Mouse (Mus musculus) limb, embryonic 11.5 days (tissue): ENCODE results near the gene Klhl36. TPM values are rescaled to one million over a fixed set of nuclear protein-coding genes. Genes with fewer than 3 reads are reported as not detected.

Experiments used
- ATAC-seq: fragments of 200-750 bp; cut with Nextera tagmentation; 2 replicates; pipeline ENCODE4 v1.8.0; 2017; ENCODE audit warnings: low read depth; ENCODE audit not compliant: insufficient number of reproducible peaks, low FRiP score, low TSS enrichment
- DNase-seq: peaks from one replicate; pipeline ENCODE4 v3.0.0-alpha.2; 2015; ENCODE audit warnings: low spot score
- H3K27ac ChIP-seq: fragments of 300-500 bp; sonication (generic); replicated peaks from 2 replicates; pipeline ENCODE4 v1.5.1; 2014; ENCODE audit warnings: low read depth, mild to moderate bottlenecking, low read length
- H3K27me3 ChIP-seq: fragments of 300-500 bp; sonication (generic); 2 replicates; pipeline ENCODE4 v1.6.1; 2014; ENCODE audit warnings: mild to moderate bottlenecking, low read length, mixed read lengths; ENCODE audit not compliant: control insufficient read depth, insufficient read depth
- H3K36me3 ChIP-seq: fragments of 300-500 bp; sonication (generic); 2 replicates; pipeline ENCODE4 v1.6.1; 2014; ENCODE audit warnings: mild to moderate bottlenecking, low read length, moderate library complexity, mixed read lengths; ENCODE audit not compliant: control insufficient read depth, insufficient read depth
- H3K4me1 ChIP-seq: fragments of 300-500 bp; sonication (generic); 2 replicates; pipeline ENCODE4 v1.6.1; 2014; ENCODE audit warnings: low read length, mixed read lengths; ENCODE audit not compliant: control insufficient read depth, insufficient read depth
- H3K4me2 ChIP-seq: fragments of 300-500 bp; sonication (generic); 2 replicates; pipeline ENCODE4 v1.6.1; 2014; ENCODE audit warnings: low read depth, mild to moderate bottlenecking, moderate library complexity; ENCODE audit not compliant: severe bottlenecking
- H3K4me3 ChIP-seq: fragments of 300-500 bp; sonication (generic); 2 replicates; pipeline ENCODE4 v1.5.1; 2014; ENCODE audit warnings: low read depth, low read length
- H3K9ac ChIP-seq: fragments of 300-500 bp; sonication (generic); 2 replicates; pipeline ENCODE4 v1.6.1; 2014; ENCODE audit warnings: mild to moderate bottlenecking, low read length
- H3K9me3 ChIP-seq: fragments of 300-500 bp; sonication (generic); 2 replicates; pipeline ENCODE4 v1.6.1; 2016; ENCODE audit warnings: low read length; ENCODE audit not compliant: control insufficient read depth
- WGBS: fragments of 180-500 bp; shearing (Covaris S2); extraction: QIAGEN DNeasy Blood & Tissue Kit; methylation state at CpG from one replicate; pipeline ENCODE4 v1.1.7; 2014; 5-methylcytosine and 5-hydroxymethylcytosine counted together
- polyA plus RNA-seq: library from polyadenylated mRNA; unstranded; fragments of >200 nt; fragmentation: Nextera tagmentation; extraction: Ambion mirVana; gene quantifications from 2 replicates; pipeline ENCODE4 v1.2.1, GENCODE M21; 2014

The Klhl36 gene
- polyA plus RNA-seq, 1 experiment from 2014 or later, result 6.6 TPM

GRCm38 (mm10) chr8:119914161-119914560 lies 52.1 kb downstream of the Klhl36 start:
- Histone ChIP-seq H3K9me3 (no peaks in the 10 kb centered on the region), H3K4me3 (no peak overlapping the region), H3K27ac (no peak overlapping the region), H3K27me3 (no peaks in the 10 kb centered on the region), H3K4me2 (no peak overlapping the region), H3K9ac (no peak overlapping the region), H3K36me3 (no peaks in the 10 kb centered on the region; the same call in 1 of the 2 replicates), H3K4me1 (peaks cover 22% of the 10 kb centered on the region)
- DNase-seq (no peak), ATAC-seq (no peak)
- 67% methylated on average over 2 of the region's 2 CpGs for WGBS

- Histone ChIP-seq H3K27ac (no peak overlapping the region), H3K9me3 (no peaks in the 10 kb centered on the region), H3K4me3 (no peak overlapping the region), H3K4me1 (peaks cover 22% of the 10 kb centered on the region), H3K9ac (no peak overlapping the region), H3K27me3 (no peaks in the 10 kb centered on the region), H3K4me2 (no peak overlapping the region), H3K36me3 (no peaks in the 10 kb centered on the region; the same call in 1 of the 2 replicates)
- WGBS, result 92% methylated on average over 4 of the region's 4 CpGs
- ATAC-seq (no peak), DNase-seq (no peak)
Observed at GRCm38 (mm10) chr8:119915298-119915697, 53.2 kb downstream of the Klhl36 start.

- Histone ChIP-seq H3K4me2 (no peak overlapping the region), H3K4me1 (peaks cover 22% of the 10 kb centered on the region), H3K36me3 (no peaks in the 10 kb centered on the region; the same call in 1 of the 2 replicates), H3K4me3 (no peak overlapping the region), H3K9me3 (no peaks in the 10 kb centered on the region), H3K27me3 (no peaks in the 10 kb centered on the region), H3K9ac (no peak overlapping the region), H3K27ac (no peak overlapping the region)
- WGBS, result 82% methylated on average over 16 of the region's 16 CpGs
- ATAC-seq (no peak; the same call in 1 of the 2 replicates), DNase-seq (no peak)
Observed at GRCm38 (mm10) chr8:119916237-119916892, 54.3 kb downstream of the Klhl36 start.

- 92% methylated on average over 3 of the region's 3 CpGs for WGBS
- H3K4me1 ChIP-seq, result peaks cover 20% of the 10 kb centered on the region
- no peak for ATAC-seq
- no peak for DNase-seq
- H3K9me3 ChIP-seq, result no peaks in the 10 kb centered on the region
- H3K27ac ChIP-seq, result no peak overlapping the region
- no peaks in the 10 kb centered on the region; the same call in 1 of the 2 replicates for H3K36me3 ChIP-seq
- H3K4me3 ChIP-seq, result no peak overlapping the region
- H3K4me2 ChIP-seq, result no peak overlapping the region
- H3K9ac ChIP-seq, result no peak overlapping the region
- H3K27me3 ChIP-seq, result no peaks in the 10 kb centered on the region
Observed at GRCm38 (mm10) chr8:119917415-119917814, 55.3 kb downstream of the Klhl36 start.

- WGBS, result 65% methylated on average over 1 of the region's 1 CpGs
- no peaks in the 10 kb centered on the region; the same call in 1 of the 2 replicates for H3K36me3 ChIP-seq
- no peaks in the 10 kb centered on the region for H3K27me3 ChIP-seq
- no peaks in the 10 kb centered on the region for H3K9me3 ChIP-seq
- peaks cover 14% of the 10 kb centered on the region for H3K4me1 ChIP-seq
- no peak overlapping the region for H3K4me2 ChIP-seq
- ATAC-seq, result no peak
- H3K9ac ChIP-seq, result no peak overlapping the region
- no peak overlapping the region for H3K4me3 ChIP-seq
- H3K27ac ChIP-seq, result no peak overlapping the region
- no peak for DNase-seq
Observed at GRCm38 (mm10) chr8:119918155-119918567, 56.1 kb downstream of the Klhl36 start.

GRCm38 (mm10) chr8:119923259-119923658 lies 61.2 kb downstream of the Klhl36 start:
- Histone ChIP-seq H3K9me3 (no peaks in the 10 kb centered on the region), H3K27me3 (no peaks in the 10 kb centered on the region), H3K4me1 (peaks cover 3% of the 10 kb centered on the region; the same call in 1 of the 2 replicates), H3K9ac (no peak overlapping the region), H3K36me3 (no peaks in the 10 kb centered on the region), H3K4me2 (no peak overlapping the region), H3K27ac (no peak overlapping the region), H3K4me3 (no peak overlapping the region)
- 90% methylated on average over 5 of the region's 5 CpGs for WGBS
- ATAC-seq, result no peak
- no peak for DNase-seq

GRCm38 (mm10) chr8:119925428-119925827 lies 63.4 kb downstream of the Klhl36 start:
- H3K27me3 ChIP-seq, result no peaks in the 10 kb centered on the region
- no peak overlapping the region for H3K4me2 ChIP-seq
- H3K9ac ChIP-seq, result no peak overlapping the region
- no peaks in the 10 kb centered on the region for H3K9me3 ChIP-seq
- no peak overlapping the region for H3K4me3 ChIP-seq
- H3K4me1 ChIP-seq, result peaks cover 3% of the 10 kb centered on the region; the same call in 1 of the 2 replicates
- 95% methylated on average over 4 of the region's 4 CpGs for WGBS
- no peak for ATAC-seq
- H3K36me3 ChIP-seq, result no peaks in the 10 kb centered on the region
- H3K27ac ChIP-seq, result no peak overlapping the region
- DNase-seq, result no peak

- no peak for ATAC-seq
- WGBS, result 82% methylated on average over 2 of the region's 2 CpGs
- no peak for DNase-seq
Observed at GRCm38 (mm10) chr8:119926474-119926873, 64.4 kb downstream of the Klhl36 start.

More at GRCm38 (mm10) chr8:119926474-119926873, 64.4 kb downstream of the Klhl36 start:
- H3K9me3 ChIP-seq, result no peaks in the 10 kb centered on the region
- H3K36me3 ChIP-seq, result no peaks in the 10 kb centered on the region
- no peak overlapping the region for H3K4me2 ChIP-seq
- no peak overlapping the region for H3K9ac ChIP-seq
- no peaks in the 10 kb centered on the region for H3K27me3 ChIP-seq
- peaks cover 3% of the 10 kb centered on the region; the same call in 1 of the 2 replicates for H3K4me1 ChIP-seq
- H3K27ac ChIP-seq, result no peak overlapping the region
- H3K4me3 ChIP-seq, result no peak overlapping the region
